Mouse (Mus musculus) C2C12 (cell line): Measurements from ENCODE around the gene Slc38a1.

ENCODE experiments used
- CTCF ChIP-seq: IDR thresholded peaks from one replicate; pipeline ENCODE4 v1.5.1; 2011; ENCODE audit not compliant: control insufficient read depth, insufficient read depth, insufficient read length
- FOSL1 ChIP-seq: IDR thresholded peaks from one replicate; pipeline ENCODE4 v1.8.0; 2011; ENCODE audit warnings: mild to moderate bottlenecking, low read length; ENCODE audit not compliant: poor library complexity, insufficient read depth, severe bottlenecking
- MYOD1 ChIP-seq: IDR thresholded peaks from one replicate; pipeline ENCODE4 v1.6.1; 2011; ENCODE audit warnings: low read depth; ENCODE audit not compliant: control insufficient read depth, insufficient read length
- MYOG ChIP-seq: IDR thresholded peaks from one replicate; pipeline ENCODE4 v1.6.1; 2011; ENCODE audit not compliant: control insufficient read depth, insufficient read length; ENCODE audit errors: extremely low read depth
- USF1 ChIP-seq: IDR thresholded peaks from one replicate; pipeline ENCODE4 v1.6.1; 2011; ENCODE audit warnings: low read depth, mild to moderate bottlenecking, control low read depth, moderate library complexity

GRCm38 (mm10) chr15:96686201-96687159, 43.8 kb upstream of the Slc38a1 start:
- TF ChIP-seq CTCF, result no peak
- TF ChIP-seq USF1, result no peak
- TF ChIP-seq FOSL1, result no peak
- TF ChIP-seq MYOG, result no peak
- TF ChIP-seq MYOD1, result no peak
